Mouse (Mus musculus) urinary bladder, postnatal 4 days (tissue): ENCODE data around the gene Slc10a7.
"Not testable (repeated sequence)": the region's sequence is repeated elsewhere in the genome, so short reads cannot be mapped to it uniquely, and the experiment has no call there.

Experiments
- DNase-seq, 2 experiments: peaks; one replicate each; pipeline ENCODE4 v3.0.0; 2021 to 2022; ENCODE audit warnings: low spot score in 2 of 2

Slc10a7 gene

DNA sequence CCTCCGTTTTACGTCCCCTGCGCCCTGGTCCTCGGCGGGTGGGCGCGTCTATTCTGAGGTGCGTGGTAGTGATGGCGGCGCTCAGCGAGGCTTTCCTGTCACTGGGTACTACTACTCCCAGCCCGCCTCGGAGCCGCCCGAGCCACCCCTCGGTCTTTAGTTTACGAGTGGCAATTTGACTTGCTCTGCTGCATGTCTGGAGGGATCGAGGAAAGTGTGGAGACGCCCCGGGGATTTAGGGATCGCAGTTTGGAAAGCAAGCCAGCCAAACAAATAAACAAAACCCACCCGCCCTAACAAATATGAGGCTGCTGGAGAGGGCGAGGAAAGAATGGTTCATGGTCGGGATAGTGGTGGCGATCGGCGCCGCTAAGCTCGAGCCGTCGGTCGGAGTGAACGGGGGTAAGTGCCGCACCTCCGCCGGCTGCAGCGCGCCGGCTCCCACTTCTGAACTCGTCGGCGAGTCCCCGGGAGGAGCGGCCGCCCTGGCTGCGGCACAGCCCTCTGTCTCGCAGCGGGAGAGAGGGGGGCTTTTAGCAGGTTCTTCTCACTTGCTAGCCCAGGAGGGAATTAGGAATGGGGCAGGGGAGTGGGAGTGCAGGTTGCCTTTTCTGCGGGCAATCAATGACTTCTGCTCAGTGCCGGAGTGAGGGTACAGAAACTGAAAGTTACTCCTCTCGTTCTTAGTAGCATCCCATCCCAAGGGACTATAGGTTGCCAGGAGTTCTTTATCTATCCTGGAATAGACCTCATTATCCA lies at the start of gene Slc10a7:
Gene Slc10a7, plus strand, starts transcription at position 74 of the 759 bp plus-strand sequence.
- peak; percentile 78 to 87 for DNase-seq

DNA sequence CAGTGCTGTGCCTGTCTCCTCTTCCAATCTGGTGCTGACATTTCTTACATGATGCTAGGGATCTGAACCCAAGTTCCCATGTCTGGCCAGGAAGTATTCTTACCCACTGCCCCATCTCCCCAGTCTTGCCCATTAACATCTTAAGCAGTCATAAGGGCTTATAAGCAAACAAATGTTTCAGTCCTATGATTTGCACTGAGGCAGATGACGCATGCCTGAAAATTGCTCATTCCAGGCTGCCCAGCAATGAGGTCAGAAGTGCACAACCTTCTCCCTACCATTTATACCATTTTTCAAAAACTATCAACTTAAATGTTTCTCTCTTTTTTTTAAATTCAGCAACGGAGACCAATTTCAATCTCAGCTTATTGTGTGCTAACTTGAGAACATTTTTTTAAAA lies 45.2 kb upstream of the Slc10a7 start:
- no peak for DNase-seq

DNA sequence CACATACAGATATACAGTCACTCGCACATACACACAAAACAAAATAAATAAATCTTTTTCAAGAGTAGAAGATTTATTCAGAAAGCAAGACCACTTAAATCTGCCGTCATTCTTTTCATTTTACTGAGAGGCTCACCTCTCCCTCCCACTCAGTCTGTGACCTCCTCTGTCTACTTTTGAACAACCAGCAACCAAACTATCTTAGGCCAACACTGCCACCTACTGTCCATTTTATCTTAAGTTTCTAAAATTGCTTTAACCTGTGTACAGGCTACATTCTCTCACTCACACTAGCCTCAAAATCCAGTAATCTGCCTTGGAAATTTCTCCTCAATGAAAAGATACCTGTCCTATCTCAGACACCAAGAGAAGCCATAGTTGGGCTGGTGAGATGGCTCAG lies 41.3 kb upstream of the Slc10a7 start:
- DNase-seq, result no peak

DNA sequence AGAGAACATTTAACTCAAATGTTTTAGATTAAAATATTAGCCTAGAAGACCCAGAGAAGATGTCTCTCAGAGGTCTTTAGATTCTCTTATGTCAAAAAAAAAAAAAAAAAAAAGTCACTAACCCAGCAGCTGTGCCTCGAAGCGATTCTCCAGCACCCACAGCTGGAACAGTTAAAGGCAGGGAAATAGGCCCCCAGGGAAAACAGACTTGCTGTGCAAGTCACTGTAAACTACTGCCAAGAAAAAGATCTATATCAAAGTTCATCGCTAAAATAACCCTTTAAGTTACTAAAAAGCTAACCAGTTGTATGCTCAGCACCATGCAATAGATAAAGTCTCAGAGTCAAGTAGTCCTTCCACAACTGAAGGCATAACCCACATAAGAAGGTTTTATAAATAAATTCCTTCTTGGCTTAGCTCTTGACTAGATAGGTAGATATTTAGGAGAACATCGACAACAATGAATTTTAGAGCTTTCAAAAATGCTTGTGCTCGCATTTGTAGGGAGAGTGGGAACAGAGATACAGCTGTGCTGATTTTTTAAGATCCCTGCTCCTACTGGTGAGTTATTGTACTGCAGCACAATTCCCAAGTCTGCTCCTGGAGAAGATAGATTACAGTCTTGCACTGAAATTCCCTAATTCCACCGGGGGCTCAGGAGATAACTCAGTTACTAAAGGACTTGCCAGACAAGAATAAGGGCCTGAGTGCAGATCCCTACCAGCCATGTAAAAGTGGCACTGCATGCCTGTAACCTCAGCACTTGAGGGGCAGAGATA lies 31.9 kb upstream of the Slc10a7 start:
- DNase-seq, result no peak

DNA sequence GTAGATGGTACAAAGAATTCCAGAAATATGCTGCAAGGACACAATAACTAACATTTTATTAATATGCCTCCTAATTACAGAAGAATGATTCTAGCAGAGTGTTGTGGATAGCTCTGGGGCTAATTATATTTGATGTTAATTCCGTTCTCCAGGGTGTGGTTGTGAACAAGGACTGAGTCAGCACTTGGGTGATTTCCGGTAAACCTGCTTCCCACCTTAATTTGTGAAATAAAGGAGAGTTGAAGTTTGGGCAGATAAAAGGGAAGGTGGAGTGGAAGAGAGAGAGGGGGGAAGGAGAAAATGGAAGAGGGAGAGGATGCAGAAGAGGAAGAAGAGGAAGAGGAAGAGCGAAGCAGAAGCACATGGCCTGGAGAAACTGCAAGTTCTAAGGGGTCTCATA lies 19.4 kb upstream of the Slc10a7 start:
- no peak for DNase-seq

DNA sequence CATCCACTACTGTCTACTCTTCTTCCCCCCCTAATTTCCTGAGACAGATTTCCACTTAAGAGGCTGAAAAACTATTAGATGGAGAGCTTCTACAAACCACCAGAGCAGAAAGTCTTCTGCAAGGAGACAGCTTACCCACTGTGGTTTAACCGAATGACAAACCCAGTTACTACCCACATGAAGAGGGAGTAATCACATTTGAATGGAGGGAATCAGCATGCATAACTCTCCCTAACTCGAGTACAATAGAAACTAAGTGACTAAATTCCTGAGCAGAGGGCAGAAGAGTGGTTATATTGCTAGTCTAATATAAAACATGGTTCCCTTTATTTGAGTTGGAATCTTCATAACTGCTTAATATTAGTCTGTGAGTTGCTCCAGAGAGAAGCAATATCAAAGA lies 16.1 kb upstream of the Slc10a7 start:
- DNase-seq, result no peak

DNA sequence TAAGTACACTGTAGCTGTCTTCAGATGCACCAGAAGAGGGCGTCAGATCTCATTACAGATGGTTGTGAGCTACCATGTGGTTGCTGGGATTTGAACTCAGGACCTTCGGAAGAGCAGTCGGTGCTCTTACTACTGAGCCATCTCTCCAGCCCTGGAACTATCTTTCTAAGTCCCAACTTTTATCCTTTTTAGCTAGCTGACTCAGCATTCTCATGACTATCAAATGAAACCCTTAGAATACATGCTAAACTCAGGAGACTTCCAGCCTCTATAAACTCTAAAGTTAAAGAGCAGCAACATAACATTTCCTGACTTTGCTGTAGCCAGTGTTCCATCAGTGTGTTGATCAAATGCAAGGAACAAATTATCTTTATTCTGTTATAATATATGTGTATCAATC lies 12.9 kb upstream of the Slc10a7 start:
- DNase-seq, result not testable (repeated sequence)

DNA sequence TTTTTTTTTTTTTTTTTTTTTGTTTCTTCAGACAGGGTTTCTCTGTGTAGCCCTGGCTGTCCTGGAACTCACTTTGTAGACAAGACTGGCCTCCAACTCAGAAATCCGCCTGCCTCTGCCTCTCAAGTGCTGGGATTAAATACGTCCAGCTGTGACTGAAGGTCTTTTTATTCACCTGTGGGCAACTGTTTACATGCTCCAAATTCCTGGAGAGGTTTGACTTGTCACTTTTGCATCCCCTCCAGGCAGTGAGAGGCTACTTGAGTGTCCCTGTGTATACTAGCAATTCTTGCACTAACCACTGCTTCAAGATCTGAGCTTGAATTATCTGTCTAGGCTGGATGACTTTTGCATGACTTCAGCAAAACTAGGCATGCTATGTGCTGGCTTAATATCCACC lies 6.4 kb upstream of the Slc10a7 start:
- no peak for DNase-seq

DNA sequence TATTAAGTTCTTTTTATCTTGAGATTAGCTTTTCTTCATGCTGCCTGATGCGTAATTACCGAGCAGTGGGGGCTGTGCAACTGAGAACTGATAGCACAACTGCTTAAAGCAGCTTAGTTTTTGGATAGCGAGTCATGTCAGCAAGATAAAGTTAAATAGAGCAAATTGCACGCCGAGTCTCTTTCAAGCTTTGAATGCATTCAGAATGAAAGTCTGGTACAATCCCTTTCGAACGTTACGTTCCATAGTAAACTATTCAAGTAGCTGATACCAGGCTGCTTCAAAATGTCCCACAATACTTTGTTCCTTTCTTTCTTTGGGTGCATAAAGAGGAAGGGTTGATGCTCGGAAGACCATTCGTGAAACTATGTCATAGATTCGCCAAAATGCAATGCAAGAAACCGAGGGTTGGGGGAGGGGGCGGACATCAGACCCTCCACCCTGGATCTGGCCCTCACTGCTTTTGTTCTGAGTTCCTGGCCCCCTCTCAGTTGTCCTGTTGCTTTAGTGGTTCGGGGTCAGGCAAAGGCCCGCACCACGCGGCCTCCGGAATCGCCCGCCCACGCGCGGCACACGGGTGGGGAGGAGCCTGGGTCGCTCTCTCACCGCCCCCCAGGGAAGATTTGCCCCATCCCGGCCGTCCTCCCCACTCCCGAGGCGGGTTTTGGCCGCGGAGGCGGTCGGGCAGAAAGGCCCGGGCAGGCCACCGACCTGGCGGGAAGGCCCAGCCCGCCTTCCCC lies 997 bp upstream of the Slc10a7 start:
- DNase-seq, result no peak

DNA sequence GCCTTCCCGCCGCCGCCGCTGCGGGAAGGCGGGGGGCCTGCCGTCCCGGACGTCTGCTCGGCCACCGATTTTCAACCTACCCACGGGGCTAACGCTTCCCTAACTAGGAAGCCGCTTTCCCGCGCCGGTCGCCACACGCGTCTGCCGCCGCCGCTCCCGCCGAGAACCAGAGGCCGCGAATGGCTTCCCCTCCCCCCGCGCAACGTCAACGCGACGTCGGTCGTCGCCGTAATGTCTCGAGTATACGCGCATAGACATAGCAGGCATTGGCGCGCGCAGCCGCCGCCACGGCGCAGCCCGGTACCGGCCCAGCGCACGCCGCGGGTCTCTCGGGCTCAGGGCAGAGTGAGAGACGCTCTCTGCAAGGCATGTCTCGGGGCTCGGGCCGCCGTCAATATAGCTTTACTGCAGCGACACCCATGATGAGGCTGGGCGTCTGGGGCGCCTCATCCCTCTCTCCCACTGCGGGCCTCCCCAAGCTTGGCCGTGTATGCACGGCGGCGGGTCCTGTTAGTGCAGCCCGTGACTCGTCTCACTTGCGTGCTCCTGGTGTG lies 350 bp upstream of the Slc10a7 start, which contains the start of gene Rbmxl1:
Gene Rbmxl1, minus strand, starts transcription at position 180 of the 554 bp plus-strand sequence.
- peak; percentile 81 to 90 for DNase-seq

DNA sequence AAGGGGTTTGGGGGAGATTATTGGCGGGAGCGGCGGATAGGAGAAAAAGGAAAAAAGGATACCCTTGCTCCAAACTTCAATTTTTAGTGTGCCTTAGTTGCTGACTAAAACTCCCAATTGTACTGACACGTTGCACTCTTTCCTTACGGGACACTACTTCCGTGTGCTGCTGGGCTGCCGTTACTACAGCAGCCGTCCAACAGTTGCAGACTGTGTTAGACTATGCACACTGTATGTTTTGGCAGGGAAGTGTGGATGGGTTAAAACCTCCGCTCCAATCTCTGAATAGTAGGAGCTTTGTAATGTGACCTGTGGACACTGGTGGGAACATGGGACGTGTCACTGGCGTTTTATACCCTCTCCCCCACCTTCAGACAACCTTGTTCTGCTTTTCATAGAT lies 948 bp downstream of the Slc10a7 start:
- DNase-seq, result no peak

DNA sequence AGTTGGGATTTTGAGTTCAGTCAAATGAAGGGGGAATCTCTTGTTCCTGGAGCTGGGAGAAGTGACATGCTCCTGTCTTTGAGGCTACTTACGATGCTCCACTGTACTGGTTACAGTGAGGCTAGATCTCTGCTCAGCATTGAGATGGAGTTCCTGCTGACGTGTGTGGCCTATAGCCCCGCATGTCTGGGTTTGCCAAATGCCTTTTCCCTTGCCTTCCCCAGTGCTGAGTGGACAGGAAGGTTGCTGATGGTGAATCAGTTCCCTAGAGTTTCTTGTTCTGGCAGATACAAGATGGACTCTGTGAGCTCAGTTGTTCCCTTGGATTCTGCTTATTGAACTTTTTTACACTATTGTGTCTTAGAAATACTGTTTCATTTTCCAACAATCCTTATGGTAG lies 1.8 kb downstream of the Slc10a7 start:
- DNase-seq, result no peak

DNA sequence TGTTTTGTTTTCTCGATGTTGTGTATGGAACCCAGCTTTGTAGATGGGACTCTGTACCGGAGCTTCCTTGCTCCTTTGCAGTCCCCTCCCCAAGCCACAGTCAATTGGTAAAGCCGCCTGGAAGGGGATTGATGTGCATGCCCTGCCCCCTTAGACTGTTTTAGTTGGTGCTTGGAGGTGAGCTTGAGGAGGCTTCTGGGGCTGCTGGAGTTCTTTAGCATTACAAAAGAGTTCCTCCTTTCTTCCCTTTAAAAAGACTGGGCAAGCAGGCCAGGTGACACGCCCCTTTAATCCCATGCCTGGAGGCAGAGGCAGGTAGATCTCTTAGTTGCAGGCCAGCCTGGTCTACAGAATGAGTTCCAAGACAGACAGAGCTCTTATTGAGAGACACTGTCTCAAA lies 4.0 kb downstream of the Slc10a7 start:
- DNase-seq, result no peak

DNA sequence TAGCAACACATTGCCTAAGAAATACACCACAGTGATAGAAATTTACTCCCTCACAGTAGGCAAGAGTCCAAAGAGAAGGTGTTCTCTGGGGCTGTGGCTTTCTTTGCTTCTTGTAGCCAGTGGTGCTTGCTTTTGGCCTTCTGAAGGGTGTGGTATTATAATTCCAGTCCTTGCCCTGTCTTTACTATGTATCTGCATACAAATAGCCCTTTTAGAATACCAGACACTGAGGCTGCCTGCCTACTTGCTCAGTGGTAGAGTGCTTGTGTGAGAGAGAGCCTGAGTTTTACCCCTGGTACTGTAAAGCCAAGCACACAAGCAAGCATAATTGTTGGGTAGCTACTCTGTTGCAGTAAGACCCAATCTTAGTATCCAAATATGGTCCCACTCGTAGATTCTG lies 5.6 kb downstream of the Slc10a7 start:
- DNase-seq, result no peak

DNA sequence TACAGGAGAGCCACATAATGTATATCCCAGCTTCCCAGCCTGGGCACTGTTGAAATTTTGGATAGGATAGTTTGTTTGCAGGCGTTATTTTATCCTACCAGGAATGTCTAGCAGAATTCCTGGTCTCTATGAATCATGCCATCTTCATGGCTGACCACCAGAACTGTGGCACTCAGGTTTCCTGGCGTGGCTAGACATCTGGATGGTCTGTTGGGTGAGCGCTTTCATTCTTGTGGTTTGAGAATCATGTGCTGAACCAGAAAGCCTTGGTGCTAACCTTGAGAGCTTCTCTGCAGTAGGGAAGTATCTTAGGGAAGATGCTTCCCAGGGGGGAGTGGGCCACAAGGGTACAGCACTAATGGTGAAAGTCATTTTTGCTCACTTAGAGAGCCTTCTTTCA lies 6.0 kb downstream of the Slc10a7 start:
- no peak for DNase-seq

DNA sequence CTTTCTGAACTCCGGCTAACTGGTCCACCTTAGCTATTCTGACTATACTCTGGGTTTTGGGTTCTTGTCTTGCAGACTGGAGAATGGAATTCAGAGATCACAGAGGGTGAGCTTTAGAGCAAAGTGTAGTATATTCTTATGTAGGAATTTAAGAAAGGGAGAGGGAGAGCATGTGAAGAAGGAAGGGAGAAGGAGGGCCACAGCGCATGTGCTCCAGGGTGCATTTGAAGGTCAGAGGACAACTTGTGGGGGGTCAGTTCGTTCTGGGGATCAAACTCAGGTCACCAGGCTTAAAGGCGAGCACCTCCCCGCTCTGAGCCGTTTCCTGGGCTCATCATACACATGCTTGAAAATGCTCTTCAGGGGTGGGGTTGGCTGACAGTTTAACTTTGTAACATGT lies 24.8 kb downstream of the Slc10a7 start:
- DNase-seq, result no peak

DNA sequence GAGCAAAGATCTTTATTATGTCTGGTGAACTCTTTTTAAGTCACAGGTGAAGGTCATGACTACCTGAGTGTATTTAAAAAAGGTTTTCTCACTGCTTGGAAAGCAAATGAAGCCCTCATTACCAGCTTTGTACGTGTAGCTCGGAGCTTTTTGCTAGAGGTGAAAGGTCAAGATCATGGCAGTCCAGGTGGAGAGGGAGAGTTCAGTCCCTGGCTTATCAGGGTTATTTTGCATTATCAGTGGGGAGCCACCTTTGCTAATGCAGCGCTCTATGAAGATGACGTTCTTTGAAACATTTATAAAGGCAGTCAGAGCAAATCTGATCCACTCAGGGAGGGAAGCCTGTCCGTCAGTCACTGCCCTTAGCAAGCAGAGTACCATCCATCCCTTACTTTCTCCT lies 27.6 kb downstream of the Slc10a7 start:
- no peak for DNase-seq

DNA sequence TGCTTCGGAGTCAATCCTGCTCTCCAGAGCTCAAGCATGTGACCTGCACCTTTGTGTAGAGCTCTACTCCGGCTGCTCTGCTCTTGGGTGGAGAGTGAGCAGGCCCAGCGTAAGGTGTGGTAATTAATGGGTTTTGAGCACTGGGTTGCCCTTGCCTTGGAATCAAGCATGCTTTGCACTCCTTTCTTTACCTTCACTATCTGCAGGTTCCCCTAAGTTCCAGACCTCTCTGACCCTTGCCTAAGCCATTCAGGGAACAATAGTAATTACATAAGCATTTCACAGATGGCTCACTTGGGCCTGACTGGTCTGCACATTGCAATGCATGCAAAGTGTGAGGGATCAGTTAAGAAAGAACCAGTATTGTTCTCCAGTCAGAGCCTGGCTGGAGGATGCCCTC lies 28.6 kb downstream of the Slc10a7 start:
- no peak for DNase-seq

DNA sequence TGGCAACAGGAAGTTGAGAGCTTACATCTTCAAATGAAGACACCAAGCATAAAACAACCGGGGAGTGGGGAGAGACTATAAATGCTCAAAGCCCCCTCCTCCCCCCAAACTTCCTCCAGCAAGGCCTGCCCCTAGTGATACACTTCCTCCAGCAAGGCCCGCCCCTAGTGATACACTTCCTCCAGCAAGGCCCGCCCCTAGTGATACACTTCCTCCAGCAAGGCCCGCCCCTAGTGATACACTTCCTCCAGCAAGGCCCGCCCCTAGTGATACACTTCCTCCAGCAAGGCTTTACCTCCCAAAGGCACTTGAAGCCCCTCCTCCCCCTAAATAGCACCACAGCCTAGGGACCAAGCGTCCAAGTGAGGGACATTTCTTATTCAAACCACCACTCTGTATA lies 33.5 kb downstream of the Slc10a7 start:
- DNase-seq, result not testable (repeated sequence)

DNA sequence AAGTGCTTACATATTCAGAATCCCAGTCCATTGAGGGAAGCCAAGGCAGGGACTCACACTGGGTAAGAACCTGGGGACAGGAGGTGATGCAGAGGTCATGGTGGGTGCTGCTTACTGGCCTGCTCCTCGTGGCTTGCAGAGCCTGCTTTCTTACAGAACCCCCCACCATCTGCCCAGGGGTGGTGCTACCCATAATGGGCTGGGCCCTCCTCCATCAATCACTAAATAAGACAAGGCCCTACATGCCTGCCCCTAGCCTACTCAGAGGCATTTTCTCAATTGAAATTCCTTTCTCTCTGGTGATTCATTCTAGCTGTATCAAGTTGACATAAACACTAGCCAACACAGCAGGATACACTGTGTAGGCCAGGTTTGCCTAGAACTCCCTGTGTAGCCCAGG lies 34.5 kb downstream of the Slc10a7 start:
- no peak for DNase-seq

DNA sequence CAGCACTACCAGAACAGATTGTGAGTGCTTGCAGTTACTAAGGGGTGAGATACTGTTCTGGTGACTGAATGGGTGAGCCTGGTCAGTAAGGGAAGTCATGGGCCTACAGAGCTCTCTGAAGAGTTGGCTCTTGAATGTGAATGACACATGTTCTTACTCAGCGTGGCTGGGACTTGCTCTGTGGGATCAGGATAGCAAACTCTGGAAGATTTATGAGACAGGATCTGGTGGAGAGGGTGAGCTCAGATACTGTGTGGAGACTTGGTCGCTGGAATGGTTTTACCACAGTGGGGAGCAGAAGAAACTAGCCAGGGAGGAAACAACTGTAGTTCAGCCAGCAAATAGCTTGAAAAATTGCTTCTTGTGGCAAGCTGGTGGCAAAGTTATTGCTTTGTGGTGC lies 35.4 kb downstream of the Slc10a7 start:
- DNase-seq, result no peak

DNA sequence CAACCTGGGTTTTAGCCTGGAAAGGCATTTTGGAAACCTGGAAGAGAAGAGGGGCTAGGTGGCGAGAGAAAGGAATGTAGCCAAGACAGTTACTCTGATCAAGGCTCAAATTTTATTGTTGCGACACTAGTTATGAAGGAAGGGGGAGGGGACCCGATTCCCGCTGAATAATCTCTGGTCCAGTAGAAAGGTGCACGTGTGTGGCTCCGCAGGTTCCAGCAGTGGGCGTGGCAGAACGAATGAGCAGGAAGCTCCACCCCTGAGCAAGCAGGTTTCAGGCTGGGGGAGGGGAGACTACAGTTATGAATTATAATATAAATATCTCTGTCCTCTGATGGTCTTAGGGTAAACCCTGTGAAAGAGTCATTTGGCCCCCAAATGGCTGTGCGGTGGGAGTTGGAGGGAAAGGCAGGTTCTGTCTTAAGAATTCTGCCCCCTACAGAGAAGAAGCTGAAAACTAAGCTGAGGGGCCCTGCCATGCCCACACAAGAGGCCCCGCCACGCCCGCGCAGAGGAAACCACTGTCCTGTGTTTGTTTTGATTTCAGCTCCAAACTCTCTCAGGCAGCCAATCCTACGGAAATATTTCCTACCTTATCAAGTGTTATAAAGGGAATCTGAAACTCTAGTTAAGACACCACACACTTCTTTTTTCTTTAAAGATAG lies 36.1 kb downstream of the Slc10a7 start:
- DNase-seq, result not testable (repeated sequence)
